In the genomic region with DNA sequence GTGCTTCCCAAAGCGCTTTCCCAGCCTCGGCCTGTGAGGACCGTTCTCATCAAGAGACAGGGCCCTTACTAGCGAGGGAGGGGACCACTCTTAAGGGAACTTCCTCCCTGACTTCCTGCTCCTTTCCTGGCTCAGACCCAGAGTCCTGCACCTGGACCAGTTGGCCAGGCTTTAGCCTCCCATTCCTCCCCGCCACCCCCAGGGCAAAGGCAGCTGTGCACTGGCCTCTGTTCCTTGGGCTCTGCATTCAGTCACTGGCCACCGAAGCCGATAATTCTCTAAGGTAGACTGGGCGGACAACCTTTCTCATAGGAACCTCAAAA, we compare ENCODE assay signal across 16 mouse cellular contexts.
DNase-seq lines count a peak whose midpoint lies in the region; ATAC-seq and TF ChIP-seq lines count a peak whose summit lies in the region.
"Had no signal": no experiment of that assay in that cellular context is flagged by ENCODE, and none has a peak within 500 bp of the region (broad histone marks: within the 10 kb centered on the region; RNA-seq: fewer than 3 reads in every experiment).

No protein-coding gene starts in this region.

- no peaks in the 10 kb centered on the region for H3K9me3 ChIP-seq in heart, embryonic 10.5 days
- no peaks in the 10 kb centered on the region for H3K9me3 ChIP-seq in neural tube, embryonic 11.5 days (ENCODE audit: control insufficient read depth, low read length)
- H3K9me3 ChIP-seq in neural tube, embryonic 15.5 days (replicated peaks): no peaks in the 10 kb centered on the region
- H3K9me3 ChIP-seq in forebrain, embryonic 16.5 days (ENCODE audit: control insufficient read depth, low read length): no peaks in the 10 kb centered on the region
- H3K9me3 ChIP-seq in stomach, postnatal 0 days (ENCODE audit: control insufficient read depth, low read length): no peaks in the 10 kb centered on the region
- H3K9me3 ChIP-seq: midbrain, embryonic 12.5 days had no signal

- H3K9ac ChIP-seq in neural tube, embryonic 11.5 days (ENCODE audit: low read length): no peak overlapping the region
- H3K9ac ChIP-seq in neural tube, embryonic 15.5 days (replicated peaks): no peak overlapping the region
- no peak overlapping the region for H3K9ac ChIP-seq in forebrain, embryonic 16.5 days (replicated peaks; ENCODE audit: low read depth, low read length)
- H3K9ac ChIP-seq in stomach, postnatal 0 days (ENCODE audit: low read length): no peak overlapping the region
- H3K9ac ChIP-seq: lung, embryonic 14.5 days; midbrain, embryonic 12.5 days had no signal

- no peak for DNase-seq in heart, embryonic 10.5 days (ENCODE audit: low spot score)
- DNase-seq in heart, postnatal 36 days: no peak
- no peak for DNase-seq in neural tube, embryonic 11.5 days (ENCODE audit: low spot score)
- no peak for DNase-seq in yolk sac, embryonic 10.5 days (ENCODE audit: low spot score)
- no peak for DNase-seq in stomach, postnatal 0 days (ENCODE audit: low spot score)
- DNase-seq: adrenal gland, postnatal 36 days; cerebellum, postnatal 25 days had no signal

- H3K4me3 ChIP-seq in heart, embryonic 10.5 days: no peak overlapping the region
- H3K4me3 ChIP-seq in neural tube, embryonic 11.5 days (ENCODE audit: low read depth, low read length): no peak overlapping the region
- no peak overlapping the region for H3K4me3 ChIP-seq in neural tube, embryonic 15.5 days (replicated peaks)
- no peak overlapping the region for H3K4me3 ChIP-seq in forebrain, embryonic 16.5 days (replicated peaks; ENCODE audit: low read length)
- H3K4me3 ChIP-seq in stomach, postnatal 0 days (ENCODE audit: low read depth, low read length): no peak overlapping the region
- H3K4me3 ChIP-seq: left cerebral cortex, adult 2 months; midbrain, embryonic 12.5 days had no signal

- H3K36me3 ChIP-seq in heart, embryonic 10.5 days: no peaks in the 10 kb centered on the region
- no peaks in the 10 kb centered on the region for H3K36me3 ChIP-seq in neural tube, embryonic 11.5 days (ENCODE audit: control insufficient read depth, insufficient read depth, low read length)
- H3K36me3 ChIP-seq in neural tube, embryonic 15.5 days: no peaks in the 10 kb centered on the region
- H3K36me3 ChIP-seq in forebrain, embryonic 16.5 days (ENCODE audit: control insufficient read depth, insufficient read depth): no peaks in the 10 kb centered on the region
- no peaks in the 10 kb centered on the region for H3K36me3 ChIP-seq in stomach, postnatal 0 days (ENCODE audit: control insufficient read depth, insufficient read depth, low read length)
- H3K36me3 ChIP-seq: midbrain, embryonic 12.5 days had no signal

- 63% methylated on average over 8 of the region's 8 CpGs for WGBS in heart, embryonic 10.5 days
- 68% methylated on average over 8 of the region's 8 CpGs for WGBS in neural tube, embryonic 11.5 days
- 68% methylated on average over 8 of the region's 8 CpGs for WGBS in neural tube, embryonic 15.5 days
- 68% methylated on average over 8 of the region's 8 CpGs for WGBS in forebrain, embryonic 16.5 days
- 71% methylated on average over 8 of the region's 8 CpGs for WGBS in stomach, postnatal 0 days

- no peak overlapping the region for H3K4me2 ChIP-seq in neural tube, embryonic 11.5 days (ENCODE audit: low read depth)
- no peak overlapping the region for H3K4me2 ChIP-seq in neural tube, embryonic 15.5 days
- H3K4me2 ChIP-seq in forebrain, embryonic 16.5 days (ENCODE audit: low read length): no peak overlapping the region
- no peak overlapping the region for H3K4me2 ChIP-seq in stomach, postnatal 0 days (replicated peaks; ENCODE audit: low read depth)
- H3K4me2 ChIP-seq: liver, embryonic 11.5 days; lung, embryonic 14.5 days; midbrain, embryonic 12.5 days had no signal

- H3K27ac ChIP-seq in heart, embryonic 10.5 days: peak overlapping the region; percentile 12; the same call in 1 of the 2 replicates
- 0 out of 2 replicates have a peak overlapping the region, but pooled peaks have one; percentile 20 for H3K27ac ChIP-seq in neural tube, embryonic 11.5 days (ENCODE audit: low read depth, low read length)
- no peak overlapping the region for H3K27ac ChIP-seq in neural tube, embryonic 15.5 days (replicated peaks)
- peak overlapping the region; percentile 15; the same call in 1 of the 2 replicates for H3K27ac ChIP-seq in forebrain, embryonic 16.5 days (ENCODE audit: low read length)
- no peak overlapping the region for H3K27ac ChIP-seq in stomach, postnatal 0 days (replicated peaks)
- H3K27ac ChIP-seq: kidney, postnatal 0 days; left cerebral cortex, adult 2 months; macrophage; midbrain, embryonic 12.5 days had no signal

- H3K4me1 ChIP-seq in heart, embryonic 10.5 days: peaks cover 50% of the 10 kb centered on the region
- peaks cover 4% of the 10 kb centered on the region; the same call in 1 of the 2 replicates for H3K4me1 ChIP-seq in neural tube, embryonic 11.5 days (ENCODE audit: control insufficient read depth, insufficient read depth, low read length)
- peaks cover 31% of the 10 kb centered on the region for H3K4me1 ChIP-seq in neural tube, embryonic 15.5 days
- peaks cover 16% of the 10 kb centered on the region for H3K4me1 ChIP-seq in forebrain, embryonic 16.5 days (replicated peaks; ENCODE audit: control insufficient read depth, insufficient read depth, low read length)
- H3K4me1 ChIP-seq in stomach, postnatal 0 days (replicated peaks; ENCODE audit: control insufficient read depth, insufficient read depth): no peaks in the 10 kb centered on the region; the same call in 1 of the 2 replicates

- no peak for TF ChIP-seq EP300 in stomach, postnatal 0 days (optimal IDR thresholded peaks at IDR 0.05)

- ATAC-seq in neural tube, embryonic 11.5 days (ENCODE audit: insufficient read depth, low FRiP score, low TSS enrichment): no peak
- ATAC-seq in neural tube, embryonic 15.5 days (ENCODE audit: low FRiP score): no peak
- no peak for ATAC-seq in forebrain, embryonic 16.5 days
- ATAC-seq in stomach, postnatal 0 days (ENCODE audit: low FRiP score, low TSS enrichment): no peak
- ATAC-seq: CD4-positive, CD25-positive, alpha-beta regulatory T cell, adult 4 months had no signal

- TF ChIP-seq CTCF in stomach, postnatal 0 days (IDR thresholded peaks at IDR 0.05; ENCODE audit: low read depth): no peak

- intact Hi-C loops in heart, postnatal 36 days (cut with DNase I): no loop called here

- H3K27me3 ChIP-seq in heart, embryonic 10.5 days (ENCODE audit: insufficient read depth, poor library complexity, severe bottlenecking): peaks cover 17% of the 10 kb centered on the region
- no peaks in the 10 kb centered on the region for H3K27me3 ChIP-seq in neural tube, embryonic 11.5 days (ENCODE audit: control insufficient read depth, insufficient read depth, low read length)
- no peaks in the 10 kb centered on the region for H3K27me3 ChIP-seq in neural tube, embryonic 15.5 days (replicated peaks)
- H3K27me3 ChIP-seq in forebrain, embryonic 16.5 days (replicated peaks; ENCODE audit: control insufficient read depth, insufficient read depth, low read length): no peaks in the 10 kb centered on the region
- no peaks in the 10 kb centered on the region for H3K27me3 ChIP-seq in stomach, postnatal 0 days (ENCODE audit: control insufficient read depth, insufficient read depth, low read length)
- H3K27me3 ChIP-seq: midbrain, embryonic 12.5 days had no signal

Comparison
In these comparisons a context has a peak if more than half of its experiments do, and no peak if none do; other contexts are left out.
1. H3K27ac ChIP-seq: peak in heart, embryonic 10.5 days (single experiment), neural tube, embryonic 11.5 days (single experiment) and forebrain, embryonic 16.5 days (single experiment); none in neural tube, embryonic 15.5 days (single experiment) and stomach, postnatal 0 days (single experiment).